Mouse (Mus musculus) cerebellum, adult 11 months (tissue): Measurements from ENCODE around the gene Rnf44.

Experiments used
- DNase-seq: peaks from one replicate; pipeline ENCODE4 v3.0.0; 2022

Gene Rnf44

GRCm38 (mm10) chr13:54693558-54694347 lies at the start of gene Rnf44:
Rnf44 (minus strand) TSS chr13:54693907.
- DNase-seq, result peak; percentile 99

- peak; percentile 63 for DNase-seq
Measured at GRCm38 (mm10) chr13:54738213-54738601, 44.5 kb upstream of the Rnf44 start.

- DNase-seq, result peak; percentile 54
Measured at GRCm38 (mm10) chr13:54737488-54738212, 43.9 kb upstream of the Rnf44 start.

GRCm38 (mm10) chr13:54736931-54737330 lies 43.2 kb upstream of the Rnf44 start:
- DNase-seq, result no peak

GRCm38 (mm10) chr13:54726131-54726530 lies 32.4 kb upstream of the Rnf44 start:
- no peak for DNase-seq

GRCm38 (mm10) chr13:54723143-54723542 lies 29.4 kb upstream of the Rnf44 start:
- DNase-seq, result no peak

GRCm38 (mm10) chr13:54716916-54717315 lies 23.2 kb upstream of the Rnf44 start:
- peak; percentile 67 for DNase-seq

GRCm38 (mm10) chr13:54714996-54715395 lies 21.3 kb upstream of the Rnf44 start:
- no peak for DNase-seq

- DNase-seq, result no peak
Measured at GRCm38 (mm10) chr13:54714393-54714792, 20.7 kb upstream of the Rnf44 start.

GRCm38 (mm10) chr13:54710866-54711265 lies 17.2 kb upstream of the Rnf44 start:
- no peak for DNase-seq

GRCm38 (mm10) chr13:54704890-54705289 lies 11.2 kb upstream of the Rnf44 start:
- DNase-seq, result no peak

GRCm38 (mm10) chr13:54702507-54702906 lies 8.8 kb upstream of the Rnf44 start:
- no peak for DNase-seq

GRCm38 (mm10) chr13:54701243-54701642 lies 7.5 kb upstream of the Rnf44 start, which contains the start of gene Cdhr2:
Cdhr2 (plus strand) TSS chr13:54701461.
- DNase-seq, result no peak

GRCm38 (mm10) chr13:54695479-54696230 lies 1.9 kb upstream of the Rnf44 start:
- DNase-seq, result no peak

- DNase-seq, result peak; percentile 89
Measured at GRCm38 (mm10) chr13:54694348-54695060, 797 bp upstream of the Rnf44 start.

GRCm38 (mm10) chr13:54692711-54693557 lies 773 bp downstream of the Rnf44 start:
- DNase-seq, result no peak

GRCm38 (mm10) chr13:54691737-54692136 lies 2.0 kb downstream of the Rnf44 start:
- DNase-seq, result no peak

- DNase-seq, result no peak
Measured at GRCm38 (mm10) chr13:54690151-54690740, 3.5 kb downstream of the Rnf44 start.

GRCm38 (mm10) chr13:54687575-54688424 lies 5.9 kb downstream of the Rnf44 start:
- DNase-seq, result peak; percentile 98

GRCm38 (mm10) chr13:54687096-54687495 lies 6.6 kb downstream of the Rnf44 start:
- DNase-seq, result no peak
